Mouse (Mus musculus) ovary, adult 18-20 months (tissue): ENCODE measurements at regions not wholly inside any gene's neighbourhood (a gene's known extent, or its start where the extent isn't known, plus 50 kb on each side); places are given as distances from the start of the nearest gene placed in this dataset.

Source experiments
- DNase-seq: peaks from one replicate; pipeline ENCODE4 v3.0.0; 2022; ENCODE audit warnings: low spot score, mixed read lengths

DNA sequence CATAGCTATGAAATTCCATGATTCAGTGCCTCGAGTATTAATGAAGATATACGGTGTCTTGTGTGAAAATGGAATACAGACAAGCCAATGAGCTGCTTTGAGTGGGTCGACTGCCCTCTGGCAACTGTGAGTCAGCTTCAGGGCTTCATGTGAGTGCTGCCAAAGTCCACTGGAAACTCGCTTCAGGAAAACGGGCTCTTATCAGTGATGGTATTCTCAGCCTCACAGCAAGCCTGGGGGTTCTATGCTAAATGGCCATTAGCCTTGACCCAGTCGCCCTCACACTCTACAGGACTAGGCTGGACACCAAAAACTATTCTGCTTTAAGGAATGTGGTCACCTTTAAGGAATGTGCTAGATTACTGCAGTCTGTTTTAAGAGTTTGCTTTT, 477.8 kb downstream of the Efnb2 start:
- DNase-seq, result peak; percentile 3

DNA sequence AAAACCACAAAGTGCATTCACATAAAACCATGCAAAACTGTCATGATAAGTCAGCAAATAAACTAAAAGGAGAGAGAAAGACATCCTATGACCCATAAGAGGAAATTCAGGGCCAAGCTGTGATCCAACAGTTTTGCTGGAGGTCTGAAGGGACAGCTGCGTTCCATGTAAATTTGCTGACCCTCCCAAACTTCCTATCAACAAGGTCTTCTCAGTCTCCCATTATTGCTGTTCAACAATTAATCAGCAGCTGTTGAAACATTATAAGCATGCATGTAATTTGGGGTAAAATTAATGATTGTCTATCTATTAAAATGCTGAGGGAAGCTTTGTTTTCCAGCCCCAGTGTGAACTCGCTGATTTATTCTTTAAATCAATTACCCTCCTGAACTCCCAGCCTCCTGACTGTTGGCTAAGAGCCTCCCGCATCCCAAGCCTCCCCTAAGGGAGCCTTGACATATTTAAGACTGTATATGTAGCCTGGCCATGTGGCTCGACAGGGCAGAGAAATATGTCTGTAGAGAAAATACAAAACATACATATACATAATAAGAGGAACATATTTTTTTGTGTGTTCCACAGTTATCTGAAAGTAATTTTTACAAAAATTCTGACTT, 478.3 kb downstream of the Efnb2 start:
- no peak for DNase-seq

DNA sequence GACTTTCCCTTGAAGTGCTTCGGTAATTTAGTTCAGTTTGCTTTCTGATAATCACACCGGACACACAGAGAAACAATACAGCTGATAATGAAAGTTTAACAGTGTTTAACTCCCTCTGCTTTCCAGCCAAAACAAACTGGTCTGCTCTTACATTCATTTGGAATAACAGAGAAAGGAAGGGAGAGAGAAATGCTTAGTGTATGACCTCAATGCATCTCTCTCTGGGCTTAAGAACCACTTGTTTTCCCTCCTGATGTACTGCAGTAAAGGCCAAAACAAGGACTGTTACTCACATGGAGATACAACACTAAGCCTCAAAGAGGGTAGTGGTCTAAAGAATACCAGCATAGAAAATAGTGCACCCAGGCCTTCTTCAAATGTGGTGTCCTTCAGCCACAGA, 478.9 kb downstream of the Efnb2 start:
- no peak for DNase-seq

GRCm38 (mm10) chr8:8174286-8174685, 486.8 kb downstream of the Efnb2 start:
- DNase-seq, result no peak

- DNase-seq, result no peak
These were observed 492.4 kb downstream of the Efnb2 start for GRCm38 (mm10) chr8:8168674-8169073.

- DNase-seq, result no peak
These were observed 492.8 kb downstream of the Efnb2 start for GRCm38 (mm10) chr8:8168250-8168649.

DNA sequence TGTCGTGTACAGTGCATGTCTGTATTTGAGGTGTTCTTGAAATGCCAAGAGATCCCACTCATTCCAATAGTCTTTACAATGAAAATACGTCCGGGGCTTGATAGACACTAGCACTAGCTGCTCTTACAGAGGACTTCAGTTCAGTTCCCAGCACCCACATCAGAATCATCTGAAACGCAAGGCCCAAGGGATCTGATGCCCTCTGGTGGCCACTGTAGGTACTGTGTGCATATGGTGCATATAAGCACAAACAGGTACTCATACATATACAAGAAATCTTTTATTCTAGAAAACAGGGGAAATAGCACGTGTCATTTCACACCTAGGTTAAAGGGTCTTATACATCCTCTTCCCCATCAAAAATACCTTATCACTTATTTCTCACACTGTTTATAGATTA, 513.5 kb downstream of the Efnb2 start:
- no peak for DNase-seq

DNA sequence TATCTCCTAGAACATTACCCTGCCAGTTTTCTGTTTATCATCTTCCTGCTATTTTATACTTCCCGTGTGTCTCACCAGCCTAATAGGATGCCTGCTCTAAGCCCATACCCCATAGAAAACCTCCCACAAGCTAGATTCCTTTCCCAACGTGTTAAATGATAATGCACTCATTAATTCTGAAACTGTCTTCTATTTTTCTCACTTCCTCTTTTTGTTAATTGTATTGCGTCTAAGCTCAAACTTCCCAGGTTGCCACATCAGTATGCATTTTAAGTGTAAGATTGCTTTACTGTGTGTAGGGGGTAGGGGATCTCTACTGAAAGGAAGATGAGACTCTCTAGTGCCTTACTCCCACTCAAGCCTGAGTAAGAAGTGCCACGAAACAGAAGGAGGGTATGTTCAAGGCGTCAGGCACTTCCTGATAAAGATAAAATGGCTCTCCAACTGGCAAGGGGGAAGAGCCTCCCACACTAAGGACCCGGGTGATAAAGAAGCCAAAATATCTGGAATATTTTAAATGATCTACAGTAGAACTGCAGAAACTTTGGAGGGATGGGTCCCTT, 518.0 kb downstream of the Efnb2 start:
- no peak for DNase-seq

GRCm38 (mm10) chr8:8142461-8142860, 518.6 kb downstream of the Efnb2 start:
- no peak for DNase-seq

GRCm38 (mm10) chr8:8139720-8140119, 521.3 kb downstream of the Efnb2 start:
- no peak for DNase-seq

GRCm38 (mm10) chr8:8133001-8133785, 527.8 kb downstream of the Efnb2 start:
- DNase-seq, result no peak

DNA sequence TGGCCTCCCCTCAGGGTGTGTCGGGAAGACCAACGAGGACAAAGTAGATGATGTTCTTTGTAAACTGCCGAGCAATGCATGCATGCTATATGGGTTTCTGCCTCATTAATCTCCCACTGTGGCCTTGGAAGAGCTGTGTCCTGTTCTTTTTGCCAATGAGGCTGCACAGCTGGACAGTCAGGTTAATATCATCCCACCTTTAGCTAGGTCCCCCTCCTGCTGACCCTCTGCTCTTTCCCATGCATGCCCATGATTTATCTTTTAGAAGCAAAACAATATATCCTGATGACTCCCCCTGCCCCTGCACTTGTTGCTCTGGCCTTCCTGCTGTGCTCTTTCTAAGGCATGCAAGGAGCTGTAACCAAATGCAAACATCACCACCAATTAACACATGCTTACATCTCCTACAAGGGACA, 529.1 kb downstream of the Efnb2 start:
- DNase-seq, result no peak

- no peak for DNase-seq
These were observed 530.2 kb downstream of the Efnb2 start for GRCm38 (mm10) chr8:8130806-8131205.

DNA sequence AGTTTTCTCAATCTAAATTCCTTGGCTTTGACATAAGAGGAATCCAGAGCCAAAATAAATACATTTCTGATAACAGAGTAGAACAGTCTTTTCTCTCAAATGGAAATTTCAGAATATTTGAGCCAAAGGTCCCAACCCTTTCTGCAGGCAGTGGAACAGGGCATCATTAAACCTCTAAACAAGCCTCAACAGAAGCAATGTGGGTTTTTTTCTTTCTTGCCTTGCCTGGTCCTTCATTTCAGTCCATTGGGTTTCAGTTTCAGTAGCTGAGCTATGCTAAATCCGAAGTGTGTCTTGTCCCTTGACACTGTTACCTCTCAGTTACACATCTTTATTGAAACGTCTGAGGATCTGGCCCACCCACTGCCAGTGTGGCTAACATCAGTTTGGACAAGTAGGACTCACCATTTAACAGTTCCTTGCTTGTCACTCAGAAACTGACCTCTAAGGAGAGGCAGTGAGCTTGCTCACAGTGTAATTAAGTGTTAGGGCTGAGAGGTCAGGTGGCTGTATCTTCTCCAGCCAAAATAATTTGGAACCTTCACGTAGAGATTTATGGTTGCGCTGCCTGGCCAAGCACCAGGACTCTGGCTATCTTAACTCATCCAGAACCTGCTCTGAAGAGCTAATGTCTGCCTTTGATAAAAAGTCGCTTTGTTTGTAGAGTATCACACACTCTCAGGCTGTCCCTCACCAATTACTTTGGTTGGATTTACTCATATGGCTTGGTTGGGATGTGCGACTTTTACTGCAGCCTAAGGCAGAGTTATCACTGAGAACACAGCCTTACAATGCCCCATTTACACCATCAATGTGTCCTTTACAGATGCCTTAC, 545.2 kb downstream of the Efnb2 start:
- no peak for DNase-seq

DNA sequence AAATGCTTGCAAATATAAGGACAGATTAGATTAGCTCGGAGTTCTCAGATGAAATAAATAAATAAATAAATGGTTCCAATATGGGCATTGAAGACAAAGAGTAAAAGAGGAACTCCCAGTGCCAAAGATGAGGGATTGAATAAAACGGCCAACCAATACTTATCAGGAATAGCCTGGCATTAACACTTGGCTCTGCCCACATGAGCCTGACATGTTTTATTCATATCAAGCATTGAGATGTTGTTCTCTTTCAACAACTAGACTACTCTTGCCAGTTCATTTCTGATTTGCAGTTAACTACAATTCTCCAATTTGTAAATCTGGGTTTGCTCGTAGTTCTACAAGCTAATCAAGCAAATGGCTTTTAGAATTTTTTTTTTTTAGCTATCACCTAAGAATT, 546.4 kb downstream of the Efnb2 start:
- DNase-seq, result no peak

- no peak for DNase-seq
These were observed 551.2 kb downstream of the Efnb2 start for GRCm38 (mm10) chr8:8109785-8110350.

GRCm38 (mm10) chr8:8103492-8103891, 557.5 kb downstream of the Efnb2 start:
- no peak for DNase-seq

DNA sequence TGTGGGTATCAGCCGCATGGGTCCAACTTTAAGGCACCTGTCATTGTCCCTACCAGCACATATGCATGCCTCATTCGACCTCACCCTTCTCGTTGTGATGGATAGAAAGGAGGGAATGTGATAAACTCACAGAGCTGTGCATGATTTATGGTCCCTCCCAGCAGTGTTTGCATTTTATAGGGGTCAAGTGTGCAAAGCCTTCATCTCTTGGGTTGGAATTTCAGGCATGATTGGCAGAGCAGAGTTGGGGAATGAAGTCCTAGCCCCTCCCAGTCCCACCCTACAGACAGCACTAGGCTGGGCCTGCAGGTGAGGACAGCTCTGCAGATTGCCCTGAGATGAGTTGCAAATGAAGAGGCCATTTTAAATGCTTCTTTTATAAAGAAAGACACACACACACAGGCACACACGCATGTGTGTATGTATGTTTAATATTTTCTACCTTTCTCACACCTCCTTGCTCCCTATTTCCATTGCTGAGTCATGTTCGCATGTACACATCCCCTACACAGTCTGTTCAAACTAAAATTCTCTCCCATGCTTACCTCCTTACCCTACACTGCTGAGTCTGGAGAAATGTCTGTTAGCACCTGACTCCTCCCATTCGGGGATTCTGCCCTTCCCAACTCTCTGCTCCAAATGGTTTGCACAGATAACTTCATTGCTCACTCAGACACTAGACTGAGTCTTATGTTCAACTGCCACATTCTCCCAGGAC, 558.9 kb downstream of the Efnb2 start:
- DNase-seq, result no peak

- DNase-seq, result no peak
These were observed 568.5 kb downstream of the Efnb2 start for GRCm38 (mm10) chr8:8092551-8092950.

DNA sequence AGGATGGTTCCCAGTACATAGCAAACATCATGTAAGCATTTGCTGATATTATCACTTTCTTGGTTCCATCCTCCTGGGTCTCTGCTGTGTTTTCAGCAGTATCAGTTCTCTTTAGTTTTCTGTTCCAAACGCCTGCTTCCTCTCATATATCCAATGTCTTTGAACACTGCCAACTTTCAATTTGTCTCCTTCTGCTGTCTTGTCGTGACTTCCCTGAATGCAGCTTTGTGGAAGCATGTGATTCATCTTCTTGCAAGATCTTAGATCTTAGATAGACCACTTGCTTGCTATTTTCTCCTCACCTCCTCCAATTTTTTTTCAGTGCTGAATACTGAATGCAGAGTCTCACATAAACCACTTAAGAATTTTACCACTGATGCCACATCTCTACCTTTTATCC, 576.4 kb downstream of the Efnb2 start:
- DNase-seq, result no peak

- DNase-seq, result no peak
These were observed 597.0 kb downstream of the Efnb2 start for GRCm38 (mm10) chr8:8064074-8064473.
